Mouse (Mus musculus) lung, adult 2 months (tissue): ENCODE data around the gene Hnrnph2. TPM values are rescaled to one million over a fixed set of nuclear protein-coding genes. Genes with fewer than 3 reads are reported as not detected.

Experiments
- DNase-seq: peaks from one replicate; pipeline ENCODE4 v3.0.0; 2022
- H3K4me1 ChIP-seq: fragments of 200-500 bp; 2 replicates; pipeline ENCODE4 v1.6.1; 2011; ENCODE audit warnings: low read length; ENCODE audit not compliant: control insufficient read depth, insufficient read depth
- H3K4me3 ChIP-seq: fragments of 200-500 bp; replicated peaks from 2 replicates; pipeline ENCODE3; 2011; ENCODE audit warnings: low read depth, mild to moderate bottlenecking, control low read depth, low read length; ENCODE audit errors: extremely low read depth
- CTCF ChIP-seq: fragments of 200-500 bp; IDR thresholded peaks from 2 replicates; pipeline ENCODE4 v1.5.1; 2011; ENCODE audit warnings: mild to moderate bottlenecking, low read length, control low read depth; ENCODE audit not compliant: insufficient read depth
- POLR2A ChIP-seq: fragments of 200-500 bp; IDR thresholded peaks from 2 replicates; pipeline ENCODE4 v1.6.1; 2011; ENCODE audit warnings: low read depth, mild to moderate bottlenecking, control low read depth, low read length, borderline replicate concordance; ENCODE audit errors: extremely low read depth
- WGBS: fragments of 180-500 bp; shearing (Covaris S2); methylation state at CpG from one replicate; pipeline ENCODE4 v1.1.7; 2018; 5-methylcytosine and 5-hydroxymethylcytosine counted together
- polyA plus RNA-seq: library from polyadenylated mRNA; depleted of rRNA; stranded (reverse); fragments of >200 nt; gene quantifications from 2 replicates; pipeline ENCODE4 v1.2.3, GENCODE M21; 2012; rRNA removed

Hnrnph2 gene
- polyA plus RNA-seq: 9.8 and 23.7 TPM in 2 replicates

DNA sequence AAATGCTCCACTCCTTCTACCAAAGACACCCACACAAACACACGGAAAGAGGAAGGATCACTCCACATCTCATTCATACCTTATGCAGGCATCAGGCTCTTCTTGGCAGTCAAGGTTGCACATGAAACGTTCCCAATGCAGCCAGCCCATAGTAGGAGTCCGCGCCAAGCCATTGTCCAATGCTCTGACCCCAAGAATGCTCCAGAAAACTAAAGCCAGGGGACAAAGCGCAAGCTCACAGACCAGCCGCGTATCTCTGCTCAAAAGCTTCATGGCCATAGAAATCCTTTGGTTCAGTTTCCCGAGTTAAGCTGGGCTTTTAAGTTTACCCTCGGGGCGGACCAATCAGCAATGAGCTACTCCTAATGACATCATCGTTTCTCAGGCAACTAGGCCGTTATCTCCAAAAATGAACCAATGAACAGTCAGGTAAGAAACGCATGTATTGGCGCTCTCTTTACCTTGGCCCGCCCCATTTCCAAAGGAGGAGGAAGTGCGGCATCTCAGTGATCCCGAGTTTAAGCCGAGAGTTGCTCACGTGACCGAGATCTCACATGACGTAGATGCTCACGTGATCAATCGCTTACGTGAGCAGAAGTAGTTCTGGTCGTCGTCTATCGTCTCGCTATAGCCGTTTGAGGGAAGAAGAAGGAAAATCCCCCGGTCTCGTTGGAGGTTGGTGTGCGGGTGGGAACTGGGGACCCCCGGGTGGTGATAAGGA is at the start of gene Hnrnph2, which contains the start of gene Gla:
Gene Hnrnph2, plus strand, starts transcription at position 521 of the 721 bp plus-strand sequence.
Gene Gla, minus strand, starts transcription at position 467 of the 721 bp plus-strand sequence.
- Histone ChIP-seq H3K4me3 (peak within 1 kb of the TSS; percentile 95), H3K4me1 (peaks cover 2% of the 10 kb centered on the region; the same call in 1 of the 2 replicates)
- WGBS: 28% methylated on average over 33 of the region's 33 CpGs
- no peak for TF ChIP-seq CTCF
- peak; percentile 60; the same call in 1 of the 2 replicates for TF ChIP-seq POLR2A
- peak; percentile 86 for DNase-seq

DNA sequence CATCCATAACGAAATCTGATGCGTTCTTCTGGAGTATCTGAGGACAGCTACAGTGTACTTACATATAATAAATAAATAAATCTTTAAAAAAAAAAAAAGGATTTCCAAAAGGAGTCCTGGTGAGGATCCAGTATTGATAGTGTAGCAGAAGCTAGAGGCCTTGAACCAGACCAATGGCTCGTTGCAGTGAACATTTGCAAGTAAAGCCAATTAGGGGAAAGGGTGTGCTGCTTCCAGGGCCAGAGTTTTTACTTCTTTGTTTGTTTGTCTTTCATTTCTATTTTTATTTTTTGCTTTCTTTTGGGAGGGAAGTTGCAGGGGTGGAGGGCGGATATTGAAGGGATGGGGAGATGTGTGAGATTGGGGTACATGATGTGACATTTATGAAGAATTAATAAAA is 47.7 kb upstream of the Hnrnph2 start:
- Histone ChIP-seq H3K4me1 (no peaks in the 10 kb centered on the region), H3K4me3 (no peak overlapping the region)
- 87% methylated on average over 4 of the region's 4 CpGs for WGBS
- no peak for TF ChIP-seq CTCF
- TF ChIP-seq POLR2A: no peak
- no peak for DNase-seq

DNA sequence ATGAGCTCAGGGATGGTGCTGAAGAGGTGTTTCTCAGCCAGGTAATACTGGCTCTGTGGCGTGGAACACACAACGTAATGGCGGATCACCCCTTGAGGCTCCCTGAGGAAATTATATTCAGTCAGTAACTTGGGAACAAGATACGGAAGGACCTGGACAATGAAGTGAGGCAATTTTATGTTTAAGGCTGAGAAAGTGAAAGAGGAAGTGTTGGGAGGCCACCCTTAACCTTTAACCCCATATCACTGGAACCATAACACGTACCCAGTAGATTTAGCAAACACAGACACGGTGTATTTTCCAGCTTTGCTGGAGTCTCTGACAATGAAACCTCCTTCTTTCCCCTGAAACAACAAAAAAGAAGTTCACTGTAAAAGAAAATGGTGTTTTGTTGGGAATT is 46.6 kb upstream of the Hnrnph2 start:
- TF ChIP-seq POLR2A: no peak
- no peak for TF ChIP-seq CTCF
- H3K4me3 ChIP-seq: no peak overlapping the region
- WGBS: 57% methylated on average over 6 of the region's 6 CpGs

DNA sequence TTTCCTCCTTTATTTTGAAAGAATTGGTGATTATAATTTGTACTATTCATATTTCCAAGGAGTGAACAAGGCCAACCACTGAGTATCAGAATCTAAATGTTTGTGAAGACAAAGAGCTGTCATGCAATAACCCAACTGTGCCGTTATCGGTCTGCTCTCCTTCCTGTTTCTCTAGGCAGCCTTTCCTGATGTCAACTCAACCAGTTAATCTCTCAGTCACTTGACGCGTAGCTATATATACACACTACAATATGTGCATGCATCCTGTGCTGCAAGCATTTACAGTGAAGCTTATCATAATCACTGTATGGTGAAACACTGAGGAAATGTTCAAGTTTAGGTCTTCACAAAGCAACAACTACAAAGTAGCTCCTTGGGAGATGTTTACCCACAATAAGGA is 36.7 kb upstream of the Hnrnph2 start:
- Histone ChIP-seq H3K4me3 (no peak overlapping the region), H3K4me1 (no peaks in the 10 kb centered on the region)
- TF ChIP-seq CTCF: no peak
- TF ChIP-seq POLR2A: no peak
- WGBS: 74% methylated on average over 4 of the region's 4 CpGs
- no peak for DNase-seq

More for the DNA sequence above, 46.6 kb upstream of the Hnrnph2 start:
- no peaks in the 10 kb centered on the region for H3K4me1 ChIP-seq
- DNase-seq: no peak

DNA sequence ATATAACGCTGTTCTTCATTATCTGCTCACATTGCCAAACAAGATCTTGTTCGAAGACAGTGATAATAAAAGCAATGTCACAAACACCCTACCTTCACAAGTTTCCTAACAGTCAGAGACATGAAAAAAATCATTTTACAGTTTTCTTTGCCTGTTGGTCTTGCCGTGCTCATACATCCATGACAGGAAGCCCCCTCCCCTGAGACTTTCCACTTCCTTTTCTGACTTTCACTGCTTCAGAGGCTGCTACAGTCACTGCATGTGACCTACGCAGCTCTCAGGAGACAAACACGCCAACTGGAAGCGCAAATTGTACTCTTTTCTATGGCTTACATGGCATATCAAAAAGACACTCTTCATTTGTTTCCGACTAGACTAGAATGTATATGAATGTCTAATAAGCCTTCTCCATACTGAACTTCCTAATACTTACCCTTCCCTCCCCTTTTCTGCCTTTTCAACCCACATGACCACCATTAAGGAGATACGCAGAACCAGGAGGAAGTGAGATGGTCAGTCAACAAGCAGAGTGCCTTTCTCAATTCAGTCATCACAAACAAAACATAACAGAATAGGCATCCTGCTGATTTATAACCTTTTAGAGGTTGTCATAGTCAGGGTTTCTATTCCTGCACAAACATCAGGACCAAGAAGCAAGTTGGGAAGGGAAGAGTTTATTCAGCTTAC is 34.3 kb upstream of the Hnrnph2 start:
- H3K4me3 ChIP-seq: no peak overlapping the region
- H3K4me1 ChIP-seq: no peaks in the 10 kb centered on the region
- DNase-seq: no peak
- WGBS: 67% methylated on average over 8 of the region's 8 CpGs
- TF ChIP-seq CTCF (no peak), POLR2A (no peak)

DNA sequence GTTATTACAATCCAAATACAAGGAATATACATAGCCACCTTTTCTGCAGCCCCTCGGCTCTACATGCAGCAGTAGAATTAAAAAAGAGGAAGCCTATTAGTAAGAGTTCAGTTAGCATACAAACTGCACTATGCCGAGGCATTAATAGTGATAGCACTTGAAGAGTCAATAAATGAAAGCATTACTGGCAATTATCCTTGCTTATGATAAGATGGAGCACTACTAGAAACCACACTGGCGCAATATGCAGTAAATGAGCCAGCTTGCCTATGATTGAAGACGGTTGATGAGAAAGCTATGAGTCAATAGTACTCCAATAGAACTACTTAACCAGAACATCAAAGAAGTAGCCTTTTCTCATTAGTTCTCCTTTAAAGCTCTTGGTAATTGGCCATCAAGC is 23.1 kb upstream of the Hnrnph2 start:
- no peaks in the 10 kb centered on the region for H3K4me1 ChIP-seq
- H3K4me3 ChIP-seq: no peak overlapping the region
- WGBS: 80% methylated on average over 4 of the region's 4 CpGs
- TF ChIP-seq CTCF (no peak), POLR2A (no peak)
- DNase-seq: no peak

DNA sequence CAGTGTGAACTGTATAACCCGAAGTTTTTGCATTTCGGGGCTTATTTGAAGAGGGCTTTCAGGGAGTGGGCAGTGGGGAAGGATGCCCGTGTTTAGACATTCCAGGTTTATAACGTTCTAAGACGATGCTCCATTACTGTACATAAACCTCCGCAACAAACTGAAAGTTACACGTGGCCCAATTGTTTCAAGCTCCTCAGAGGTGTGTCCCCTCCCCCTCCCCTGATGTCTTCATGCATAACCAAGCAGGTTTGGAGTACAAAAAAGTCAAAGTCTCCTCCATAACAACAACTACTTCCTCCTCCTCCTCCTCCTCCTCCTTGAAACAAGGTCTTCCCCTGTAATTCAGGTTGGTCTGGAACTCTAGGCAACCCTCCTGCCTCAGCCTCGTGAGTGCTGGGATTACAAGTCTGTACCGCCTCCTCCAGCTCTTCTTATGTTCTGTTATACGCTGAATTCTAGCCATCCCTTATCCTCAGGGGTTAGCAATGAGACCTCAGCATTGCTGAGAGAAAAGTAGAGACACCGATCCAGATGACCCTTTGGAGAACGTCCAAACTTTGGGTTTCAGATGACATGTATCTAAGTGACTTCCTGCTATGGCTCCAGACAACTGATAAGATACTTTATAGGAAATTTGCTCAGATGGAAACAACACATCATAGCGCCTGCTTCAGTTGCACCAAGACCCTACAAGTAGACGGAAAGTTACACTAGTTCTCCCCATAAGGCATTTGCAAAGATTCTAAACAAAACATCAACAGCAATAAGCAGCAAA is 20.3 kb upstream of the Hnrnph2 start:
- no peak overlapping the region for H3K4me3 ChIP-seq

DNA sequence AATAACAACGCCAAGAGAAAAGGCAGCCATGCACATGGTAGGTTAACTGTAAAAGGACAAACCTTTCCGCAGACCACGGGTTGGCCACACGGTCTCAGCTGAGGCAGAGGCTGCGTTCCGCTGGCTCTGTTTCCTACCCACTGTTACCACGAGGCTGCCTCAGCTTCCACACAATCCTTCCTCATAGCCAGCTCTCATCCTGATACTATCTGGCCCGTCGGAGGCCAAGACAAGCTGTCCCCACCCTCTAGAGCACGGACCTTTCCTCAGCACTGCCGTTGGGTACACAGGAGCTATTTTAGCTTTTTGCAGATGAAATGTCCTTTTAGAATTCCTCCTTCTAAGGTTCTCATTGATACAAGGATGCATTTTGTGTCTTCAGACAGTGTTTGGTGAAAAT is 18.7 kb upstream of the Hnrnph2 start:
- Histone ChIP-seq H3K4me3 (peak overlapping the region; percentile 31), H3K4me1 (no peaks in the 10 kb centered on the region)
- 79% methylated on average over 11 of the region's 11 CpGs for WGBS
- no peak for TF ChIP-seq CTCF
- TF ChIP-seq POLR2A: no peak
- DNase-seq: no peak

More for the DNA sequence above, 20.3 kb upstream of the Hnrnph2 start:
- no peak for DNase-seq
- WGBS: 72% methylated on average over 14 of the region's 14 CpGs
- no peaks in the 10 kb centered on the region for H3K4me1 ChIP-seq
- TF ChIP-seq POLR2A (no peak), CTCF (no peak)
